9 mouse cellular contexts compared by ENCODE assay signal in genomic region chr15:97180970-97181669, GRCm38 (mm10).
A peak's percentile ranks its signal among the peaks of the same experiment; 100 is the strongest.
DNase-seq lines count a peak whose midpoint lies in the region; ATAC-seq and TF ChIP-seq lines count a peak whose summit lies in the region.
"Had no signal": no experiment of that assay in that cellular context is flagged by ENCODE, and none has a peak within 500 bp of the region (broad histone marks: within the 10 kb centered on the region; RNA-seq: fewer than 3 reads in every experiment).

No protein-coding gene starts in this region.

- DNase-seq in lung, postnatal 0 days (ENCODE audit: low spot score) = peak; percentile 56
- no peak for DNase-seq in lung, adult 18-20 months
- DNase-seq in left cerebral cortex, postnatal 10 days (ENCODE audit: extremely low spot score in 1 of 2, low spot score in 2 of 2) = peak; percentile 50 to 53
- peak; percentile 18 to 32 for DNase-seq in right cerebral cortex, adult 2 months (ENCODE audit: low spot score in 2 of 2)
- no peak for DNase-seq in layer of hippocampus, adult 9-10 months (ENCODE audit: low spot score)
- DNase-seq: kidney, postnatal 36 days had no signal

- H3K9ac ChIP-seq in lung, postnatal 0 days (replicated peaks; ENCODE audit: low read depth) = no peak overlapping the region
- no peak overlapping the region for H3K9ac ChIP-seq in forebrain, embryonic 12.5 days
- H3K9ac ChIP-seq in kidney, embryonic 16.5 days (replicated peaks; ENCODE audit: low read length) = no peak overlapping the region
- H3K9ac ChIP-seq in kidney, embryonic 15.5 days = no peak overlapping the region

- no peak overlapping the region for H3K4me3 ChIP-seq in lung, postnatal 0 days (ENCODE audit: low read depth, low read length)
- H3K4me3 ChIP-seq in forebrain, embryonic 12.5 days (replicated peaks) = no peak overlapping the region
- H3K4me3 ChIP-seq in kidney, embryonic 16.5 days (ENCODE audit: low read length) = no peak overlapping the region
- H3K4me3 ChIP-seq in kidney, embryonic 15.5 days (replicated peaks) = no peak overlapping the region

- WGBS in lung, postnatal 0 days = 57% methylated on average over 9 of the region's 9 CpGs
- WGBS in forebrain, embryonic 12.5 days = 54% methylated on average over 9 of the region's 9 CpGs
- WGBS in kidney, embryonic 16.5 days = 57% methylated on average over 9 of the region's 9 CpGs
- WGBS in kidney, embryonic 15.5 days = 58% methylated on average over 9 of the region's 9 CpGs

- no peak for TF ChIP-seq CTCF in lung, postnatal 0 days (IDR thresholded peaks at IDR 0.05)

- H3K9me3 ChIP-seq in lung, postnatal 0 days (ENCODE audit: low read length) = no peaks in the 10 kb centered on the region
- no peaks in the 10 kb centered on the region for H3K9me3 ChIP-seq in forebrain, embryonic 12.5 days
- no peaks in the 10 kb centered on the region for H3K9me3 ChIP-seq in kidney, embryonic 16.5 days (ENCODE audit: low read length)
- H3K9me3 ChIP-seq in kidney, embryonic 15.5 days (replicated peaks) = no peaks in the 10 kb centered on the region

- no peak for TF ChIP-seq EP300 in lung, postnatal 0 days (IDR thresholded peaks at IDR 0.05)

- no peak overlapping the region for H3K4me2 ChIP-seq in lung, postnatal 0 days (replicated peaks; ENCODE audit: low read depth, low read length)
- H3K4me2 ChIP-seq in forebrain, embryonic 12.5 days = no peak overlapping the region
- H3K4me2 ChIP-seq in kidney, embryonic 16.5 days (replicated peaks; ENCODE audit: low read depth, low read length) = no peak overlapping the region
- no peak overlapping the region for H3K4me2 ChIP-seq in kidney, embryonic 15.5 days

- H3K27me3 ChIP-seq in lung, postnatal 0 days (replicated peaks; ENCODE audit: insufficient read depth, low read length) = no peaks in the 10 kb centered on the region
- H3K27me3 ChIP-seq in forebrain, embryonic 12.5 days = no peaks in the 10 kb centered on the region
- H3K27me3 ChIP-seq in kidney, embryonic 16.5 days (ENCODE audit: insufficient read depth, low read length) = no peaks in the 10 kb centered on the region
- no peaks in the 10 kb centered on the region for H3K27me3 ChIP-seq in kidney, embryonic 15.5 days

- no peaks in the 10 kb centered on the region for H3K36me3 ChIP-seq in lung, postnatal 0 days (ENCODE audit: insufficient read depth, low read length)
- no peaks in the 10 kb centered on the region for H3K36me3 ChIP-seq in forebrain, embryonic 12.5 days (replicated peaks)
- H3K36me3 ChIP-seq in kidney, embryonic 16.5 days (ENCODE audit: insufficient read depth, low read length) = no peaks in the 10 kb centered on the region
- no peaks in the 10 kb centered on the region for H3K36me3 ChIP-seq in kidney, embryonic 15.5 days

- intact Hi-C loops in left cerebral cortex, postnatal 10 days (cut with DNase I) = loop anchor here (10.0 kb wide), 1 partner anchor 486 kb away; the partner anchor contains the start of gene Slc38a2

- no peak overlapping the region for H3K27ac ChIP-seq in lung, postnatal 0 days (ENCODE audit: low read length)
- no peak overlapping the region for H3K27ac ChIP-seq in forebrain, embryonic 12.5 days
- no peak overlapping the region for H3K27ac ChIP-seq in kidney, embryonic 16.5 days (ENCODE audit: low read length)
- no peak overlapping the region for H3K27ac ChIP-seq in kidney, embryonic 15.5 days

- no peaks in the 10 kb centered on the region for H3K4me1 ChIP-seq in lung, postnatal 0 days (ENCODE audit: insufficient read depth, low read depth, low read length)
- peaks cover 19% of the 10 kb centered on the region for H3K4me1 ChIP-seq in forebrain, embryonic 12.5 days
- peaks cover 21% of the 10 kb centered on the region for H3K4me1 ChIP-seq in kidney, embryonic 16.5 days (ENCODE audit: insufficient read depth, low read length)
- H3K4me1 ChIP-seq in kidney, embryonic 15.5 days = peaks cover 21% of the 10 kb centered on the region

- ATAC-seq in lung, postnatal 0 days = no peak
- peak; percentile 79 for ATAC-seq in forebrain, embryonic 12.5 days (ENCODE audit: low FRiP score)
- no peak for ATAC-seq in kidney, embryonic 16.5 days (ENCODE audit: low FRiP score, low TSS enrichment)
- no peak for ATAC-seq in kidney, embryonic 15.5 days (replicated peaks; ENCODE audit: low FRiP score)

Comparison
In these comparisons a context has a peak if more than half of its experiments do, and no peak if none do; other contexts are left out.
1. DNase-seq: peak in lung, postnatal 0 days (single experiment), left cerebral cortex, postnatal 10 days (2 of 2) and right cerebral cortex, adult 2 months (2 of 2); none in lung, adult 18-20 months (0 of 2) and layer of hippocampus, adult 9-10 months (single experiment).